Mouse (Mus musculus) ES-E14 (cell line): Measurements from ENCODE around the gene Mllt3.

Experiments used
- CHD2 ChIP-seq: IDR thresholded peaks from 2 replicates; pipeline ENCODE4 v1.6.1; 2014; ENCODE audit warnings: mild to moderate bottlenecking, low read depth, low read length, inconsistent platforms
- HCFC1 ChIP-seq: IDR thresholded peaks from 2 replicates; pipeline ENCODE4 v1.6.1; 2012; ENCODE audit warnings: low read length, inconsistent platforms, borderline replicate concordance; ENCODE audit not compliant: insufficient read depth
- MAFK ChIP-seq: IDR thresholded peaks from 2 replicates; pipeline ENCODE4 v1.6.1; 2014; ENCODE audit warnings: mild to moderate bottlenecking, low read depth, low read length, inconsistent platforms; ENCODE audit not compliant: insufficient read depth
- ZC3H11A ChIP-seq: IDR thresholded peaks from 2 replicates; pipeline ENCODE4 v1.6.1; 2012; ENCODE audit warnings: low read depth, mild to moderate bottlenecking, inconsistent platforms, low read length, borderline replicate concordance
- ZNF384 ChIP-seq: IDR thresholded peaks from 2 replicates; pipeline ENCODE4 v1.6.1; 2012; ENCODE audit warnings: low read depth, low read length, inconsistent platforms

DNA sequence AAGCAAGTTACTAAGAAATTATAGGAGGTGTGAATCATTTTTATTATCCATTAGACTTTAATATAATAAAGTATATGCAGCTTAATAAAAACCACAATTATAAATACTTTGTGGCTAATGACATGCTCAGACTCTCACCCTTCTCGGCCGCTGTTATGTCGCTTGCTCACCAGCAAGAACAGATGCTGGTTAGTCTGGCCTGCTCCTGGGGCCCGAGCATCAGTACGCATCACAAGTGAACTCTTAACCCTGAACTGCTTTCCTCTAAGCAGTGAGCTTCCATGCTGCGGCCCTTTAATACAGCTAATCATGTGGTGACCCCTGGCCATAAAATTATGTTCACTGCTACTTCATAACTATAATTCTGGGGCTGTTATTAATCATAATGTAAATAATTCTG, 198.0 kb downstream of the Mllt3 start:
- no peak for TF ChIP-seq MAFK
- TF ChIP-seq ZC3H11A, result no peak
- no peak for TF ChIP-seq ZNF384
- TF ChIP-seq HCFC1, result no peak
- no peak for TF ChIP-seq CHD2
